Mouse (Mus musculus) gastrocnemius, postnatal 14 days (tissue): ENCODE data around the gene Cdk9. TPM values are rescaled to one million over a fixed set of nuclear protein-coding genes. Genes with fewer than 3 reads are reported as not detected.

Source experiments
- DNase-seq: peaks from one replicate; pipeline ENCODE4 v3.0.0; 2021; ENCODE audit warnings: mixed read lengths
- intact Hi-C: fragments of 180-260 bp; cut with DNase I; formaldehyde crosslinking; loops from one replicate; pipeline ENCODE4 v1.15.1; 2025; ENCODE audit warnings: low total_unique reads
- microRNA-seq, 2 experiments: library from miRNA; unstranded; fragments of <30 nt; microRNA quantifications; one replicate each; pipeline ENCODE4 v1.2.0; 2021
- total RNA-seq, 2 experiments: library from RNA; stranded (reverse); gene quantifications; 2 replicates each; pipeline ENCODE4 v1.2.3; 2021

Cdk9 gene
- total RNA-seq, 2 experiments from 2014 or later: 21.3 to 23.9 TPM

DNA sequence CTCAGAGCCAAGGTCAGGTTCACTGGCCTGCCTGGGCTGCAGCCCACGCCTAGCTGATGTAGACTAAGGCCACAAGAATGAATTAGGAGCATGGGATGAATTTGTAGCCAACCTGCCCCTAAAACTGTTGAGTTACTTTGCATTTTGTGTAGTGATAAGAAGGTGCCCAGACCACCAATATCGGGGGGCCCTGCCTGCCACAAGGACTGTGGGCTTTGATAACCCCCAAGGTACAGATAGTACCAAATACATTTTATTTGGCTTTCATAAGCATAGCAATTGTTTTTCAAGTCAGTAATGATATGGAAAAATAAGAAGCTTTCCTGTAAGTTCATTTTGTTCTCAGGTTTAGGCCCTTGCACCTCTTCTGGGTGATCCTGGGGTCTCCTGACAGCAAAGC, 54.0 kb downstream of the Cdk9 start:
- intact Hi-C loops: no loop called here
- DNase-seq: no peak

DNA sequence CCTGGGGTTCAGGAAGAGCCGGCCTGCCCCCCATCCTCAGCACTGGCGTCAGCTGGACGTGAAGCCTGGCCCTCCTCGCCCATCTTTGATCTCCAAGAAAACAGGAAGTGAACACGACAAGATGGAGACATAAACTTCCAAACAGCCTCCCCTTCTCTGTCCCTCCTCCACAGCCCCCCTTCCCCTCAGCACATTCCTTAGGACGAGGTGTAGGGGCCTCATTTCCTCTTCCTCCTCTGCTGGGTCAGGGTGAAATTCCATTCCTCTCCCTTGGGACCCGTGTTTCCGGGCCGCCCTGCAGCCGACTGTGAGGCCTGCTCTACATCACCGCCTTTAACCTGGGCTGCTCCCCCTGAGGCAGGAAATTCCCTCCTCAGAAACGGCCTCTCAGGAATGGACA, 57.0 kb downstream of the Cdk9 start:
- DNase-seq: peak; percentile 45
- intact Hi-C loops: no loop called here

Small RNAs within 50 kb of the gene (microRNA-seq; reads per million reads assigned to microRNA genes)
- gene Gm47291: 0 reads per million in 2 experiments
- gene Mir2861: 0 reads per million in 2 experiments
- gene Mir3960: 0 reads per million in 2 experiments
- 0 to 0.32 reads per million in 2 experiments for gene Mir8093

Other genes starting within 250 kb of the Cdk9 start
- 1 to 10 TPM; 3.5 to 4.2 TPM for gene Fam102a, start 177.7 kb downstream of the Cdk9 start, total RNA-seq
- 10 to 100 TPM; 17.6 to 17.8 TPM for gene Dpm2, start 142.2 kb downstream of the Cdk9 start, total RNA-seq
- not detected for gene Pip5kl1, start 138.3 kb downstream of the Cdk9 start, total RNA-seq
- gene 9430097D07Rik, start 137.4 kb downstream of the Cdk9 start, total RNA-seq: not detected
- gene St6galnac4, start 126.0 kb downstream of the Cdk9 start, total RNA-seq: 10 to 100 TPM; 25.6 to 26.3 TPM
- 10 to 100 TPM; 42.7 to 51.0 TPM for gene St6galnac6, start 113.4 kb downstream of the Cdk9 start, total RNA-seq
- gene Ak1, start 91.3 kb downstream of the Cdk9 start, total RNA-seq: 1,000 to 10,000 TPM; 1,800 to 1,917 TPM
- gene Eng, start 66.5 kb downstream of the Cdk9 start, total RNA-seq: 10 to 100 TPM; 46.8 to 49.3 TPM
- 10 to 100 TPM in 1 of 2 experiments, 1 to 10 TPM in 1; 6.7 to 11.1 TPM for gene Fpgs, start 8.9 kb downstream of the Cdk9 start, total RNA-seq
- 10 to 100 TPM; 10.2 to 16.1 TPM for gene Sh2d3c, start 8.0 kb upstream of the Cdk9 start, total RNA-seq
- not detected for gene 6330409D20Rik, start 27.9 kb upstream of the Cdk9 start, total RNA-seq
- 1 to 10 TPM; 7.5 to 8.2 TPM for gene Tor2a, start 44.2 kb upstream of the Cdk9 start, total RNA-seq
- gene Ttc16, start 62.6 kb upstream of the Cdk9 start, total RNA-seq: not detected
- 1 to 10 TPM; 2.4 to 3.0 TPM for gene Ptrh1, start 62.7 kb upstream of the Cdk9 start, total RNA-seq
- gene Cfap157, start 71.4 kb upstream of the Cdk9 start, total RNA-seq: under 1 TPM in 1 of 2 experiments, not detected in 1; 0.35 TPM
- 10 to 100 TPM in 1 of 2 experiments, 1 to 10 TPM in 1; 7.2 to 10.6 TPM for gene Stxbp1, start 134.2 kb upstream of the Cdk9 start, total RNA-seq
- gene Fam129b, start 163.0 kb upstream of the Cdk9 start, total RNA-seq: 10 to 100 TPM; 12.1 to 15.8 TPM
- 100 to 1,000 TPM; 105 to 143 TPM for gene Rpl12, start 248.5 kb upstream of the Cdk9 start, total RNA-seq
- gene Lrsam1, start 248.5 kb upstream of the Cdk9 start, total RNA-seq: 10 to 100 TPM; 12.0 to 12.2 TPM